Comparison of ENCODE assay signal across 26 mouse cellular contexts in genomic region chr13:24130741-24131140, GRCm38 (mm10).
DNase-seq lines count a peak whose midpoint lies in the region; ATAC-seq and TF ChIP-seq lines count a peak whose summit lies in the region.
"Had no signal": no experiment of that assay in that cellular context is flagged by ENCODE, and none has a peak within 500 bp of the region (broad histone marks: within the 10 kb centered on the region; RNA-seq: fewer than 3 reads in every experiment).

No protein-coding gene starts in this region.

- no peak for TF ChIP-seq POLR2A in lung, adult 2 months (IDR thresholded peaks at IDR 0.05; ENCODE audit: borderline replicate concordance, extremely low read depth, low read depth, low read length)

- H3K9me3 ChIP-seq in heart, embryonic 12.5 days (replicated peaks) = no peaks in the 10 kb centered on the region
- H3K9me3 ChIP-seq in heart, embryonic 11.5 days (replicated peaks; ENCODE audit: control insufficient read depth, low read length) = no peaks in the 10 kb centered on the region
- H3K9me3 ChIP-seq: embryonic facial prominence, embryonic 10.5 days; embryonic facial prominence, embryonic 12.5 days; forebrain, embryonic 13.5 days; forebrain, embryonic 15.5 days; G1E had no signal

- H3K4me3 ChIP-seq in heart, embryonic 12.5 days = no peak overlapping the region
- no peak overlapping the region for H3K4me3 ChIP-seq in heart, embryonic 11.5 days (ENCODE audit: low read depth, low read length)
- no peak overlapping the region for H3K4me3 ChIP-seq in lung, adult 2 months (replicated peaks; ENCODE audit: extremely low read depth, low read depth, low read length)
- H3K4me3 ChIP-seq: embryonic facial prominence, embryonic 10.5 days; embryonic facial prominence, embryonic 12.5 days; erythroblast, embryonic 14.5 days; forebrain, embryonic 13.5 days; forebrain, embryonic 15.5 days had no signal

- TF ChIP-seq CTCF in lung, adult 2 months (IDR thresholded peaks at IDR 0.05; ENCODE audit: insufficient read depth, low read length) = no peak

- H3K27me3 ChIP-seq in heart, embryonic 12.5 days (replicated peaks) = peaks cover 48% of the 10 kb centered on the region
- H3K27me3 ChIP-seq in heart, embryonic 11.5 days (ENCODE audit: control insufficient read depth, insufficient read depth, low read length) = peaks cover 18% of the 10 kb centered on the region
- H3K27me3 ChIP-seq: CH12.LX; embryonic facial prominence, embryonic 12.5 days; forebrain, embryonic 13.5 days; forebrain, embryonic 15.5 days; Patski had no signal

- H3K4me1 ChIP-seq in heart, embryonic 12.5 days (replicated peaks) = peaks cover 6% of the 10 kb centered on the region; the same call in 1 of the 2 replicates
- H3K4me1 ChIP-seq in heart, embryonic 11.5 days (ENCODE audit: control insufficient read depth, insufficient read depth, low read length) = 0 out of 2 replicates have a peak, but pooled peaks cover 3% of the 10 kb centered on the region
- H3K4me1 ChIP-seq in lung, adult 2 months (ENCODE audit: control insufficient read depth, insufficient read depth, low read length) = no peaks in the 10 kb centered on the region

- no peak overlapping the region for H3K9ac ChIP-seq in heart, embryonic 12.5 days
- H3K9ac ChIP-seq in heart, embryonic 11.5 days (ENCODE audit: low read depth, low read length) = no peak overlapping the region
- H3K9ac ChIP-seq: embryonic facial prominence, embryonic 12.5 days; forebrain, embryonic 13.5 days; forebrain, embryonic 15.5 days had no signal

- H3K27ac ChIP-seq in heart, embryonic 12.5 days (ENCODE audit: poor library complexity, severe bottlenecking) = no peak overlapping the region
- no peak overlapping the region for H3K27ac ChIP-seq in heart, embryonic 11.5 days (ENCODE audit: low read depth, low read length)
- H3K27ac ChIP-seq: embryonic facial prominence, embryonic 10.5 days; embryonic facial prominence, embryonic 12.5 days; forebrain, embryonic 13.5 days; forebrain, embryonic 15.5 days had no signal

- no peaks in the 10 kb centered on the region for H3K36me3 ChIP-seq in heart, embryonic 12.5 days
- no peaks in the 10 kb centered on the region for H3K36me3 ChIP-seq in heart, embryonic 11.5 days (ENCODE audit: control insufficient read depth, insufficient read depth, low read length)
- H3K36me3 ChIP-seq: embryonic facial prominence, embryonic 10.5 days; forebrain, embryonic 15.5 days; G1E had no signal

- no peak overlapping the region for H3K4me2 ChIP-seq in heart, embryonic 12.5 days
- H3K4me2 ChIP-seq in heart, embryonic 11.5 days = no peak overlapping the region
- H3K4me2 ChIP-seq: embryonic facial prominence, embryonic 12.5 days; forebrain, embryonic 13.5 days; forebrain, embryonic 15.5 days had no signal

- ATAC-seq in heart, embryonic 12.5 days (ENCODE audit: insufficient number of reproducible peaks, low FRiP score) = 0 out of 2 replicates have a peak, but pooled peaks have one; percentile 25
- no peak for ATAC-seq in heart, embryonic 11.5 days (replicated peaks; ENCODE audit: insufficient number of reproducible peaks, low FRiP score, low TSS enrichment)
- ATAC-seq: activated CD4-positive, CD25-positive, alpha-beta regulatory T cell, adult 4 months; CD4-positive, CD25-positive, alpha-beta regulatory T cell, adult 4 months; forebrain, embryonic 13.5 days; forebrain, embryonic 15.5 days; Patski had no signal

- peak; percentile 4 for DNase-seq in heart, adult 11 months
- DNase-seq in heart, adult 9 months (ENCODE audit: low spot score in 2 of 2) = no peak
- peak; percentile 51 for DNase-seq in lung, postnatal 36 days
- DNase-seq in lung, adult 2 months = no peak
- DNase-seq in urinary bladder, postnatal 36 days (ENCODE audit: low spot score in 2 of 2) = no peak
- DNase-seq: adrenal gland, adult 8-10 months; adrenal gland, postnatal 14 days; adrenal gland, postnatal 36 days; B cell, adult 2 months; cerebellum, adult 11-12 months; cerebellum, adult 2 months; cerebellum, adult 9-10 months; cerebellum, postnatal 10 days; cerebellum, postnatal 25 days had no signal

- WGBS in heart, embryonic 12.5 days = 81% methylated on average over 2 of the region's 2 CpGs
- 78% methylated on average over 2 of the region's 2 CpGs for WGBS in heart, embryonic 11.5 days (ENCODE audit: insufficient replicate concordance)
- WGBS in lung, adult 2 months = 77% methylated on average over 2 of the region's 2 CpGs

Comparison
In these comparisons a context has a peak if more than half of its experiments do, and no peak if none do; other contexts are left out.
1. DNase-seq: peak in heart, adult 11 months (single experiment) and lung, postnatal 36 days (single experiment); none in heart, adult 9 months (0 of 2), lung, adult 2 months (single experiment) and urinary bladder, postnatal 36 days (0 of 2).